Mouse (Mus musculus) gastrocnemius, adult 2 months (tissue): Measurements from ENCODE around the gene Mmadhc. TPM values are rescaled to one million over a fixed set of nuclear protein-coding genes. Genes with fewer than 3 reads are reported as not detected.
A peak's percentile ranks its signal among the peaks of the same experiment; 100 is the strongest.

Experiments used
- DNase-seq: peaks from one replicate; pipeline ENCODE4 v3.0.0; 2022
- H3K27ac ChIP-seq: fragments of 200-600 bp; 2 replicates; pipeline ENCODE4 v1.8.1; 2022; ENCODE audit warnings: mild to moderate bottlenecking
- H3K4me3 ChIP-seq: fragments of 200-600 bp; 2 replicates; pipeline ENCODE4 v1.8.1; 2022; ENCODE audit warnings: mild to moderate bottlenecking, moderate library complexity
- CTCF ChIP-seq: fragments of 200-600 bp; IDR thresholded peaks from 2 replicates; pipeline ENCODE4 v1.8.1; 2022; ENCODE audit warnings: antibody characterized with exemption, mild to moderate bottlenecking, moderate library complexity
- intact Hi-C: fragments of 180-260 bp; cut with DNase I; formaldehyde crosslinking; loops from one replicate; pipeline ENCODE4 v1.15.1; 2025
- total RNA-seq, 2 experiments: library from RNA; stranded (reverse); gene quantifications; 2 replicates each; pipeline ENCODE4 v1.2.3; 2021

Mmadhc gene
- total RNA-seq, 2 experiments from 2014 or later: 100 to 117 TPM

- no peak overlapping the region for H3K27ac ChIP-seq
- peak overlapping the region; percentile 93 for H3K4me3 ChIP-seq
- no peak for DNase-seq
- no peak for TF ChIP-seq CTCF
- intact Hi-C loops: no loop called here
Measured at GRCm38 (mm10) chr2:50293572-50293971, 3.0 kb downstream of the Mmadhc start.

GRCm38 (mm10) chr2:50291901-50292300 is 4.7 kb downstream of the Mmadhc start:
- Histone ChIP-seq H3K4me3 (no peak overlapping the region), H3K27ac (no peak overlapping the region)
- no peak for TF ChIP-seq CTCF
- intact Hi-C loops: no loop called here
- no peak for DNase-seq

DNA sequence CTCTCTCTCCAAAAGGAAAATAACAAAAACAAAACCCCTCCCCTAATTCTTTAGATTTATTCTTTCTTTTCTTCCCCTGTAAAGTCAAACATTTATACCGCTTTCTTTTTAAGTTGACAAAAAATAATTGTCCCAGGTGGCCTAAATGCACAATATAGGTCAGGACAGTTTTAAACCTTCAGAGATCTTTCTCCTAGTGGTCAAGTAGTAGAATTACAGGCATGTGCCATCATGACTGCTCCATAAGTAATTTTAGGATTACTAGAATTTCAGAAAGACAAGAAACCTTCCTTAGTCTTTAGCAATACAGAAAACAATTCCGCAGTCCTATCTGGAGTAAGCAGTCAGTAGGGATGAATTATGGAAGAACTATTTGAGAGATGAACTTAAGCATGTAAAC is 5.8 kb downstream of the Mmadhc start:
- no peak overlapping the region for H3K27ac ChIP-seq
- intact Hi-C loops: no loop called here
- DNase-seq: no peak
- TF ChIP-seq CTCF: peak; percentile 59
- H3K4me3 ChIP-seq: no peak overlapping the region

GRCm38 (mm10) chr2:50284781-50285180 is 11.8 kb downstream of the Mmadhc start:
- Histone ChIP-seq H3K27ac (peak overlapping the region; percentile 12; the same call in 1 of the 2 replicates), H3K4me3 (no peak overlapping the region)
- intact Hi-C loops: loop anchor here (5.0 kb wide), 1 partner anchor 517 kb away; no protein-coding TSS in a partner anchor
- peak; percentile 67 for TF ChIP-seq CTCF
- DNase-seq: no peak

GRCm38 (mm10) chr2:50284040-50284439 is 12.6 kb downstream of the Mmadhc start:
- peak overlapping the region; percentile 12 for H3K27ac ChIP-seq
- TF ChIP-seq CTCF: no peak

GRCm38 (mm10) chr2:50276715-50277114 is 19.9 kb downstream of the Mmadhc start:
- TF ChIP-seq CTCF: no peak
- DNase-seq: no peak
- no peak overlapping the region for H3K4me3 ChIP-seq
- no peak overlapping the region for H3K27ac ChIP-seq
- intact Hi-C loops: loop anchor here (10.0 kb wide), 2 partner anchors 212 to 332 kb away; partner anchors contain the start of gene Lypd6

More at GRCm38 (mm10) chr2:50284040-50284439, 12.6 kb downstream of the Mmadhc start:
- DNase-seq: no peak
- intact Hi-C loops: no loop called here
- peak overlapping the region; percentile 13; the same call in 1 of the 2 replicates for H3K4me3 ChIP-seq

DNA sequence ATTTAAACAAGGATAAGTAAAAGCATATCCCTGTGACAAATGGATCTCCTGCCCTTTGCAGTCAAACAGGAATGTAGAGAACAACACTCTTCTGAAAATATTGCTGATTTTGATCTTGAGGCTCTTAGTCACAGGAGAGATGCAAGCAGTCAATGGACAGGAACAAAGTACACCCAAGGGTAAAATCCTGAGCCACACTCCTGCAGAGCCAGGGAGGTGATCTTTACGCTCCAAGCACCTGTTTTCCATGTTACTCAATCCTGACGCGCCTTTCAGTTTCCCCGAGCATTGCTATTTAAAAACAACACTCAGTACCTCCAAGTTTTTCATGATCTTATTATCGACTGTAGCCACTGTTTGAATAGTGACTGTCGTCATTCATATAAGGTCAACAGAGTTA is 23.2 kb downstream of the Mmadhc start:
- intact Hi-C loops: loop anchor here (10.0 kb wide), 2 partner anchors 209 to 329 kb away; partner anchors contain the start of gene Lypd6
- no peak overlapping the region for H3K4me3 ChIP-seq
- H3K27ac ChIP-seq: peak overlapping the region; percentile 56; the same call in 1 of the 2 replicates
- no peak for TF ChIP-seq CTCF
- peak; percentile 15 for DNase-seq

- DNase-seq: no peak
- intact Hi-C loops: loop anchor here (1.0 to 10.0 kb wide), 3 partner anchors 207 to 508 kb away; partner anchors contain the start of gene Lypd6
- TF ChIP-seq CTCF: peak; percentile 78
Measured at GRCm38 (mm10) chr2:50272165-50272564, 24.4 kb downstream of the Mmadhc start.

DNA sequence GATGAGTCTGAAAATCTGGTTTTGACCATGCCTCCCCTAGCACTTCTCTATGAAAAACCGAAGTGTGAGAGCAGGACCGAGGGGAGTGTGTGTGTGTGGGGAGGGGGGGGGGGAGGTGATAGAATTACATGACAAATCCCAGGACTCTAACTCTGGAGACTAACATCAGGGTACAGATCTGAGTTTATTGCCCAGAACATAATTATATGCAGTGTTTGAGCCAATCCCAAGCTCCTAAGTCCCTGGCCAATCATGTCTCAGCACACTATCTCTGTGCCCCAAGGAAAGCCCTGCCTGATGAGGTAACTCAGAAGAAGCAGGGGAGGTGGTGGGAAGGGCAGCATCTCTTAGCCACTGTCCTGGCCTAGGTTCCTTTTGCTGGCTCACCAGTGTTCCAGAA is 28.1 kb downstream of the Mmadhc start:
- intact Hi-C loops: no loop called here
- no peak for TF ChIP-seq CTCF
- no peak overlapping the region for H3K4me3 ChIP-seq
- no peak overlapping the region for H3K27ac ChIP-seq
- no peak for DNase-seq

More at GRCm38 (mm10) chr2:50272165-50272564, 24.4 kb downstream of the Mmadhc start:
- Histone ChIP-seq H3K4me3 (no peak overlapping the region), H3K27ac (no peak overlapping the region)

DNA sequence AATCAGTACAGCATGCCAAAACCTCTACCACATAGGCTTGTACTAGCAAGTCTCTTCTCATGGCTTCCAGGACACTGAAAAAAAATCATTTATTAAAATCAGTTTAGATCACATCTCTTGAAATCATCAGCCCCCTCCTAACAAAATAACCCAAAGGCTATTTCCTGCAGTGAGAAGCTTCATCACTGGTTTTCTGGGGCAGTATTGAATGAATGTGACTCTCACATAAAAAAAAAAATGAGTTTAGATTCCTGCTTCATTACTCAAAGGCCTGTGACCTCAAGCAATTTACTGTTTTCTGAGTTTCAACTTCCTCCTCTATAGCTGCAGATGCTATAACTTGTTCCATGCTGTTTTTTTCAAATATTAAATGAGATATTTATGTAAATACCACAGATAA is 29.6 kb downstream of the Mmadhc start:
- no peak for TF ChIP-seq CTCF
- H3K27ac ChIP-seq: no peak overlapping the region
- DNase-seq: no peak
- intact Hi-C loops: no loop called here
- no peak overlapping the region for H3K4me3 ChIP-seq

DNA sequence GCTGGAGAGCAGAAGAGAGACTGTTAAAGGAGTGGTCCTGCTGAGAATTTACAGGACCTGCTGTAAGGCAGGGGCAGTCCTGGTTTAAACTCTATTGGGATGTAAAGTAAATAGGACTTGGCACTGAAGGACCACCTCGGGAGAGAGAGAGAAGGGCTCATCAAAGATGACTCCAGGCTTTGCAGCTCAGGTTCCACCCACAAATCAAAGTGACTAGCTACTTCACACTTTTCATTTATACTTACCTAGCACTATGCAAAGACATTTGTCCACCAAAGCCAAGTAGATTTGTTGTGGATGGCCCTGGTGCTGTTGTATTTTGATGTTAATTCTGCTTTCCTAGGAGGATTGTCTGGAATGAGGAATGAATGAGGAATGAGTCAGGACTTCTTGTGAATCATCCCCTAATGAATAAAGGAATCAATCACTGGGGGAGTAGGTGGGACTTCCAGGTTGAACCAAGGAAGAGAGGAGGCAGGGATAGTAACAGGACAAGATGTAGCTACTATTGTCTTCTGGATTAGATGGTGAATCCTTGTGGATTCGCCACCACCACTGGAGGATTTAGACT is 31.3 kb downstream of the Mmadhc start:
- no peak overlapping the region for H3K27ac ChIP-seq
- DNase-seq: no peak
- no peak for TF ChIP-seq CTCF
- intact Hi-C loops: no loop called here
- H3K4me3 ChIP-seq: no peak overlapping the region

DNA sequence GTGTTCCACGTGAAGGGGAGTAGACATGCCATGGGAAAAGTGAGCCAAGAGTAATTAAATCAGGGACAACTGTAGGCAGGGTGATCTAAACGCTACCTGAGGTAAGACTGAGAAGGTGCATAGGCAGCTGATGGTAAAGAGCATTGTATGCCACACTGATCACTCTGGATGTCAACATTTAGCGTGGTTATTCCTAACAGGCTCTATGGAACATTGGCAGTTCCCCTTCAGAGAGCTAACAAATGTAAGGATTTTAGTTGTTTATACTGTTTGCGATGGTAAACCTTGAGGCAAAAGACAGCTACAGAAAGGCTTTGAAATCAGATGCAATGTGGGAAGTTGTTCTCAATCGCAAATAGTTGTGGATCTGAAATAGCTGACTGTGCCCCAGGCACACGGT is 32.5 kb downstream of the Mmadhc start:
- no peak overlapping the region for H3K4me3 ChIP-seq
- TF ChIP-seq CTCF: no peak
- intact Hi-C loops: no loop called here
- no peak overlapping the region for H3K27ac ChIP-seq
- no peak for DNase-seq

GRCm38 (mm10) chr2:50254955-50255354 is 41.6 kb downstream of the Mmadhc start:
- Histone ChIP-seq H3K4me3 (no peak overlapping the region), H3K27ac (no peak overlapping the region)
- TF ChIP-seq CTCF: no peak
- DNase-seq: no peak
- intact Hi-C loops: no loop called here

- no peak overlapping the region for H3K27ac ChIP-seq
- TF ChIP-seq CTCF: no peak
- no peak for DNase-seq
- intact Hi-C loops: no loop called here
- no peak overlapping the region for H3K4me3 ChIP-seq
Measured at GRCm38 (mm10) chr2:50248551-50248950, 48.0 kb downstream of the Mmadhc start.
